Mouse (Mus musculus) limb, embryonic 15.5 days (tissue): Measurements from ENCODE around the gene Col5a3. TPM values are rescaled to one million over a fixed set of nuclear protein-coding genes. Genes with fewer than 3 reads are reported as not detected.

Experiments
- ATAC-seq: fragments of 200-750 bp; cut with Nextera tagmentation; 2 replicates; pipeline ENCODE4 v1.8.0; 2017; ENCODE audit warnings: low read depth, moderate TSS enrichment; ENCODE audit not compliant: insufficient number of reproducible peaks, low FRiP score, low TSS enrichment
- H3K27ac ChIP-seq: fragments of 300-500 bp; sonication (generic); 2 replicates; pipeline ENCODE4 v1.5.1; 2015; ENCODE audit warnings: moderate library complexity, mild to moderate bottlenecking, inconsistent platforms
- H3K27me3 ChIP-seq: fragments of 300-500 bp; sonication (generic); 2 replicates; pipeline ENCODE4 v1.6.1; 2015; ENCODE audit warnings: inconsistent platforms
- H3K36me3 ChIP-seq: fragments of 300-500 bp; sonication (generic); 2 replicates; pipeline ENCODE4 v1.6.1; 2015; ENCODE audit warnings: inconsistent platforms
- H3K4me1 ChIP-seq: fragments of 300-500 bp; sonication (generic); 2 replicates; pipeline ENCODE4 v1.6.1; 2015; ENCODE audit warnings: inconsistent platforms
- H3K4me2 ChIP-seq: fragments of 300-500 bp; sonication (generic); 2 replicates; pipeline ENCODE4 v1.6.1; 2015; ENCODE audit warnings: mild to moderate bottlenecking, inconsistent platforms
- H3K4me3 ChIP-seq: fragments of 300-500 bp; sonication (generic); 2 replicates; pipeline ENCODE4 v1.5.1; 2015; ENCODE audit warnings: mild to moderate bottlenecking, inconsistent platforms
- H3K9ac ChIP-seq: fragments of 300-500 bp; sonication (generic); 2 replicates; pipeline ENCODE4 v1.6.1; 2015; ENCODE audit warnings: inconsistent platforms
- H3K9me3 ChIP-seq: fragments of 300-500 bp; sonication (generic); 2 replicates; pipeline ENCODE4 v1.6.1; 2016; ENCODE audit warnings: inconsistent platforms
- WGBS: fragments of 180-500 bp; shearing (Covaris S2); methylation state at CpG from one replicate; pipeline ENCODE4 v1.1.7; 2015; 5-methylcytosine and 5-hydroxymethylcytosine counted together
- polyA plus RNA-seq: library from polyadenylated mRNA; unstranded; fragments of >200 nt; fragmentation: Nextera tagmentation; extraction: Ambion mirVana; gene quantifications from 2 replicates; pipeline ENCODE4 v1.2.1, GENCODE M21; 2015

Gene Col5a3
- polyA plus RNA-seq, 1 experiment from 2014 or later, result 8.0 TPM

GRCm38 (mm10) chr9:20745129-20745966 is 69.5 kb downstream of the Col5a3 start:
- H3K4me3 ChIP-seq, result peak overlapping the region; percentile 45
- ATAC-seq, result no peak
- WGBS, result 10% methylated on average over 17 of the region's 17 CpGs
- no peak overlapping the region for H3K27ac ChIP-seq
- peaks cover 66% of the 10 kb centered on the region for H3K27me3 ChIP-seq
- H3K4me2 ChIP-seq, result peak overlapping the region; percentile 85
- no peaks in the 10 kb centered on the region for H3K9me3 ChIP-seq
- no peaks in the 10 kb centered on the region for H3K36me3 ChIP-seq
- no peak overlapping the region for H3K9ac ChIP-seq
- peaks cover 19% of the 10 kb centered on the region for H3K4me1 ChIP-seq

GRCm38 (mm10) chr9:20743946-20744738 is 70.7 kb downstream of the Col5a3 start:
- no peak overlapping the region for H3K4me3 ChIP-seq
- no peak overlapping the region for H3K9ac ChIP-seq
- H3K4me2 ChIP-seq, result no peak overlapping the region
- H3K9me3 ChIP-seq, result no peaks in the 10 kb centered on the region
- H3K27me3 ChIP-seq, result peaks cover 74% of the 10 kb centered on the region
- H3K36me3 ChIP-seq, result no peaks in the 10 kb centered on the region
- H3K27ac ChIP-seq, result no peak overlapping the region
- peaks cover 19% of the 10 kb centered on the region for H3K4me1 ChIP-seq
- WGBS, result 14% methylated on average over 22 of the region's 22 CpGs
- ATAC-seq, result no peak

GRCm38 (mm10) chr9:20740407-20740806 is 74.5 kb downstream of the Col5a3 start:
- Histone ChIP-seq H3K27me3 (peaks cover 44% of the 10 kb centered on the region), H3K27ac (no peak overlapping the region), H3K9ac (no peak overlapping the region), H3K4me2 (peak overlapping the region; percentile 35; the same call in 1 of the 2 replicates), H3K36me3 (no peaks in the 10 kb centered on the region), H3K4me1 (peaks cover 7% of the 10 kb centered on the region), H3K9me3 (no peaks in the 10 kb centered on the region), H3K4me3 (no peak overlapping the region; the same call in 1 of the 2 replicates)
- ATAC-seq, result 0 out of 2 replicates have a peak, but pooled peaks have one; percentile 45
- 2% methylated on average over 12 of the region's 12 CpGs for WGBS

GRCm38 (mm10) chr9:20738251-20738999 is 76.4 kb downstream of the Col5a3 start:
- Histone ChIP-seq H3K36me3 (no peaks in the 10 kb centered on the region), H3K4me1 (peaks cover 4% of the 10 kb centered on the region), H3K9ac (no peak overlapping the region), H3K9me3 (no peaks in the 10 kb centered on the region), H3K27me3 (peaks cover 31% of the 10 kb centered on the region), H3K27ac (no peak overlapping the region), H3K4me3 (no peak overlapping the region), H3K4me2 (no peak overlapping the region)
- WGBS, result 45% methylated on average over 8 of the region's 8 CpGs
- no peak for ATAC-seq

- H3K9ac ChIP-seq, result no peak overlapping the region
- H3K27me3 ChIP-seq, result peaks cover 19% of the 10 kb centered on the region; the same call in 1 of the 2 replicates
- H3K4me2 ChIP-seq, result no peak overlapping the region
- no peak for ATAC-seq
- no peak overlapping the region for H3K4me3 ChIP-seq
- 92% methylated on average over 2 of the region's 2 CpGs for WGBS
- H3K9me3 ChIP-seq, result no peaks in the 10 kb centered on the region
- peaks cover 4% of the 10 kb centered on the region for H3K4me1 ChIP-seq
- no peak overlapping the region for H3K27ac ChIP-seq
- no peaks in the 10 kb centered on the region for H3K36me3 ChIP-seq
Observed at GRCm38 (mm10) chr9:20737227-20737626, 77.6 kb downstream of the Col5a3 start.

- Histone ChIP-seq H3K27ac (no peak overlapping the region), H3K9me3 (no peaks in the 10 kb centered on the region), H3K36me3 (no peaks in the 10 kb centered on the region), H3K4me1 (no peaks in the 10 kb centered on the region), H3K9ac (no peak overlapping the region), H3K4me3 (no peak overlapping the region), H3K27me3 (peaks cover 22% of the 10 kb centered on the region), H3K4me2 (no peak overlapping the region)
- WGBS, result 69% methylated on average over 3 of the region's 3 CpGs
- ATAC-seq, result no peak
Observed at GRCm38 (mm10) chr9:20734692-20735091, 80.2 kb downstream of the Col5a3 start.

- no peak overlapping the region for H3K4me2 ChIP-seq
- no peaks in the 10 kb centered on the region for H3K9me3 ChIP-seq
- H3K4me1 ChIP-seq, result peaks cover 14% of the 10 kb centered on the region
- no peak overlapping the region for H3K9ac ChIP-seq
- H3K4me3 ChIP-seq, result no peak overlapping the region
- WGBS, result 60% methylated on average over 4 of the region's 4 CpGs
- H3K27me3 ChIP-seq, result peaks cover 46% of the 10 kb centered on the region
- no peaks in the 10 kb centered on the region for H3K36me3 ChIP-seq
- ATAC-seq, result no peak
- no peak overlapping the region for H3K27ac ChIP-seq
Observed at GRCm38 (mm10) chr9:20731797-20732196, 83.1 kb downstream of the Col5a3 start.

GRCm38 (mm10) chr9:20729451-20729850 is 85.4 kb downstream of the Col5a3 start:
- H3K27me3 ChIP-seq, result peaks cover 68% of the 10 kb centered on the region

GRCm38 (mm10) chr9:20727601-20728113 is 87.2 kb downstream of the Col5a3 start:
- no peaks in the 10 kb centered on the region for H3K9me3 ChIP-seq
- WGBS, result 1% methylated on average over 45 of the region's 46 CpGs
- H3K4me1 ChIP-seq, result peaks cover 23% of the 10 kb centered on the region
- no peak overlapping the region for H3K27ac ChIP-seq
- H3K4me3 ChIP-seq, result peak overlapping the region; percentile 48
- peak; percentile 25; the same call in 1 of the 2 replicates for ATAC-seq
- H3K9ac ChIP-seq, result peak overlapping the region; percentile 28
- peak overlapping the region; percentile 97 for H3K4me2 ChIP-seq
- H3K27me3 ChIP-seq, result peaks cover 74% of the 10 kb centered on the region
- no peaks in the 10 kb centered on the region for H3K36me3 ChIP-seq

More at GRCm38 (mm10) chr9:20729451-20729850, 85.4 kb downstream of the Col5a3 start:
- ATAC-seq, result no peak
- no peaks in the 10 kb centered on the region for H3K9me3 ChIP-seq
- no peak overlapping the region for H3K9ac ChIP-seq
- no peak overlapping the region for H3K4me3 ChIP-seq
- H3K27ac ChIP-seq, result no peak overlapping the region
- H3K4me1 ChIP-seq, result peaks cover 23% of the 10 kb centered on the region
- H3K36me3 ChIP-seq, result no peaks in the 10 kb centered on the region
- no peak overlapping the region for H3K4me2 ChIP-seq
- 37% methylated on average over 6 of the region's 6 CpGs for WGBS

GRCm38 (mm10) chr9:20726859-20727600 is 87.8 kb downstream of the Col5a3 start:
- WGBS, result under 1% methylated on average over 49 of the region's 54 CpGs
- no peaks in the 10 kb centered on the region for H3K36me3 ChIP-seq
- peaks cover 74% of the 10 kb centered on the region for H3K27me3 ChIP-seq
- peak overlapping the region; percentile 48 for H3K4me3 ChIP-seq
- H3K4me2 ChIP-seq, result peak overlapping the region; percentile 97
- H3K9ac ChIP-seq, result peak overlapping the region; percentile 28
- 0 out of 2 replicates have a peak, but pooled peaks have one; percentile 12 for ATAC-seq
- no peaks in the 10 kb centered on the region for H3K9me3 ChIP-seq
- H3K4me1 ChIP-seq, result peaks cover 23% of the 10 kb centered on the region
- no peak overlapping the region for H3K27ac ChIP-seq
